Mouse (Mus musculus) E14TG2a.4 (cell line): ENCODE data around the gene H2-M10.6.
"Not testable (repeated sequence)": the region's sequence is repeated elsewhere in the genome, so short reads cannot be mapped to it uniquely, and the experiment has no call there.

Source experiments
- CTCF ChIP-seq: conservative IDR thresholded peaks from 2 replicates; pipeline ENCODE4 v1.5.1; 2014; ENCODE audit warnings: low read length
- NANOG ChIP-seq: IDR thresholded peaks from 2 replicates; pipeline ENCODE4 v1.6.1; 2014; ENCODE audit warnings: borderline replicate concordance, low read length, mixed read lengths

GRCm38 (mm10) chr17:36764244-36764643, 47.7 kb upstream of the H2-M10.6 start:
- not testable (repeated sequence) for TF ChIP-seq CTCF, NANOG
